Comparison of ENCODE assay signal across 31 mouse cellular contexts in genomic region chrX:95852806-95853205, GRCm38 (mm10).
DNase-seq lines count a peak whose midpoint lies in the region; ATAC-seq and TF ChIP-seq lines count a peak whose summit lies in the region.
"Had no signal": no experiment of that assay in that cellular context is flagged by ENCODE, and none has a peak within 500 bp of the region (broad histone marks: within the 10 kb centered on the region; RNA-seq: fewer than 3 reads in every experiment).

No protein-coding gene starts in this region.

- no peak overlapping the region for H3K4me3 ChIP-seq in forebrain, embryonic 11.5 days (ENCODE audit: low read depth, low read length)
- H3K4me3 ChIP-seq in forebrain, embryonic 14.5 days (ENCODE audit: low read depth, low read length), result no peak overlapping the region
- no peak overlapping the region for H3K4me3 ChIP-seq in lung, postnatal 0 days (ENCODE audit: low read depth, low read length)
- H3K4me3 ChIP-seq: embryonic facial prominence, embryonic 12.5 days; intestine, embryonic 15.5 days; liver, embryonic 15.5 days; lung, embryonic 15.5 days; myocyte; neural tube, embryonic 13.5 days had no signal

- H3K9me3 ChIP-seq in forebrain, embryonic 11.5 days (ENCODE audit: control insufficient read depth, low read length), result no peaks in the 10 kb centered on the region
- H3K9me3 ChIP-seq in forebrain, embryonic 14.5 days (replicated peaks; ENCODE audit: control insufficient read depth, low read length), result no peaks in the 10 kb centered on the region
- no peaks in the 10 kb centered on the region for H3K9me3 ChIP-seq in lung, postnatal 0 days (ENCODE audit: low read length)
- H3K9me3 ChIP-seq: embryonic facial prominence, embryonic 12.5 days; intestine, embryonic 15.5 days; liver, embryonic 15.5 days; lung, embryonic 15.5 days; neural tube, embryonic 13.5 days had no signal

- ATAC-seq in forebrain, embryonic 11.5 days (replicated peaks; ENCODE audit: low FRiP score), result no peak
- no peak for ATAC-seq in forebrain, embryonic 14.5 days
- no peak for ATAC-seq in lung, postnatal 0 days
- ATAC-seq: forebrain, postnatal 0 days; hindbrain, embryonic 16.5 days; intestine, embryonic 15.5 days; midbrain, embryonic 16.5 days; Patski had no signal

- H3K36me3 ChIP-seq in forebrain, embryonic 11.5 days (ENCODE audit: control insufficient read depth, insufficient read depth, low read length), result no peaks in the 10 kb centered on the region
- H3K36me3 ChIP-seq in forebrain, embryonic 14.5 days (ENCODE audit: control insufficient read depth, insufficient read depth, low read length), result no peaks in the 10 kb centered on the region
- no peaks in the 10 kb centered on the region for H3K36me3 ChIP-seq in lung, postnatal 0 days (ENCODE audit: insufficient read depth, low read length)
- H3K36me3 ChIP-seq: embryonic facial prominence, embryonic 12.5 days; intestine, embryonic 15.5 days; liver, embryonic 15.5 days; lung, embryonic 15.5 days; neural tube, embryonic 13.5 days had no signal

- peak; percentile 46 for DNase-seq in forebrain, embryonic 11.5 days (ENCODE audit: low spot score)
- DNase-seq in forebrain, embryonic 14.5 days (ENCODE audit: low spot score), result no peak
- DNase-seq in CD4-positive helper T cell, adult 2 months (ENCODE audit: low read depth, low spot score), result peak; percentile 13
- peak; percentile 46 for DNase-seq in naive thymus-derived CD4-positive, alpha-beta T cell, adult 2 months (ENCODE audit: low read depth)
- peak; percentile 6 for DNase-seq in thymus, postnatal 25 days
- no peak for DNase-seq in lung, postnatal 0 days (ENCODE audit: low spot score)
- no peak for DNase-seq in urinary bladder, adult 2 months (ENCODE audit: low spot score)
- no peak for DNase-seq in layer of hippocampus, adult 8-10 months (ENCODE audit: low spot score in 2 of 2)
- DNase-seq: adrenal gland, postnatal 14 days; cerebellum, adult 11 months; cerebellum, adult 9-10 months; cerebellum, postnatal 36 days; embryo, embryonic 11 days; forebrain, postnatal 0 days; gastrocnemius, postnatal 10 days; kidney, adult 8-10 months; kidney, postnatal 4 days; layer of hippocampus, postnatal 36 days; lung, postnatal 36 days; spleen, adult 18-20 months had no signal

- WGBS in forebrain, embryonic 11.5 days, result 69% methylated on average over 14 of the region's 14 CpGs
- WGBS in forebrain, embryonic 14.5 days, result 79% methylated on average over 13 of the region's 14 CpGs
- 70% methylated on average over 8 of the region's 14 CpGs for WGBS in lung, postnatal 0 days

- no peak overlapping the region for H3K27ac ChIP-seq in forebrain, embryonic 11.5 days (ENCODE audit: low read depth, low read length)
- H3K27ac ChIP-seq in forebrain, embryonic 14.5 days (ENCODE audit: low read depth, low read length), result no peak overlapping the region
- no peak overlapping the region for H3K27ac ChIP-seq in lung, postnatal 0 days (ENCODE audit: low read length)
- H3K27ac ChIP-seq: embryonic facial prominence, embryonic 12.5 days; intestine, embryonic 15.5 days; kidney, postnatal 0 days; liver, embryonic 15.5 days; lung, embryonic 15.5 days; neural tube, embryonic 13.5 days had no signal

- no peaks in the 10 kb centered on the region for H3K4me1 ChIP-seq in forebrain, embryonic 11.5 days (replicated peaks; ENCODE audit: control insufficient read depth, insufficient read depth, low read length)
- H3K4me1 ChIP-seq in forebrain, embryonic 14.5 days (ENCODE audit: control insufficient read depth, insufficient read depth, low read length), result no peaks in the 10 kb centered on the region
- H3K4me1 ChIP-seq in lung, postnatal 0 days (ENCODE audit: insufficient read depth, low read depth, low read length), result no peaks in the 10 kb centered on the region
- H3K4me1 ChIP-seq: embryonic facial prominence, embryonic 12.5 days; intestine, embryonic 15.5 days; liver, embryonic 15.5 days; lung, embryonic 15.5 days; neural tube, embryonic 13.5 days had no signal

- no peaks in the 10 kb centered on the region for H3K27me3 ChIP-seq in forebrain, embryonic 11.5 days (ENCODE audit: control insufficient read depth, insufficient read depth, low read length)
- no peaks in the 10 kb centered on the region for H3K27me3 ChIP-seq in forebrain, embryonic 14.5 days (replicated peaks; ENCODE audit: control insufficient read depth, insufficient read depth, low read length)
- no peaks in the 10 kb centered on the region for H3K27me3 ChIP-seq in lung, postnatal 0 days (replicated peaks; ENCODE audit: insufficient read depth, low read length)
- H3K27me3 ChIP-seq: embryonic facial prominence, embryonic 12.5 days; intestine, embryonic 15.5 days; liver, embryonic 15.5 days; lung, embryonic 15.5 days; neural tube, embryonic 13.5 days had no signal

- no peak overlapping the region for H3K4me2 ChIP-seq in forebrain, embryonic 11.5 days (ENCODE audit: low read depth, low read length, severe bottlenecking)
- H3K4me2 ChIP-seq in forebrain, embryonic 14.5 days (ENCODE audit: low read length), result no peak overlapping the region
- no peak overlapping the region for H3K4me2 ChIP-seq in lung, postnatal 0 days (replicated peaks; ENCODE audit: low read depth, low read length)
- H3K4me2 ChIP-seq: embryonic facial prominence, embryonic 12.5 days; intestine, embryonic 15.5 days; liver, embryonic 15.5 days; lung, embryonic 15.5 days; midbrain, embryonic 11.5 days; neural tube, embryonic 13.5 days had no signal

- TF ChIP-seq EP300 in lung, postnatal 0 days (IDR thresholded peaks at IDR 0.05), result no peak

- H3K9ac ChIP-seq in forebrain, embryonic 11.5 days (ENCODE audit: low read length), result no peak overlapping the region
- H3K9ac ChIP-seq in forebrain, embryonic 14.5 days (ENCODE audit: low read length), result no peak overlapping the region
- no peak overlapping the region for H3K9ac ChIP-seq in lung, postnatal 0 days (replicated peaks; ENCODE audit: low read depth)
- H3K9ac ChIP-seq: embryonic facial prominence, embryonic 12.5 days; forebrain, postnatal 0 days; intestine, embryonic 15.5 days; liver, embryonic 15.5 days; lung, embryonic 15.5 days; neural tube, embryonic 13.5 days had no signal

- TF ChIP-seq CTCF in lung, postnatal 0 days (IDR thresholded peaks at IDR 0.05), result no peak

Comparison
In these comparisons a context has a peak if more than half of its experiments do, and no peak if none do; other contexts are left out.
1. DNase-seq: peak in forebrain, embryonic 11.5 days (single experiment), CD4-positive helper T cell, adult 2 months (single experiment), naive thymus-derived CD4-positive, alpha-beta T cell, adult 2 months (single experiment) and thymus, postnatal 25 days (single experiment); none in forebrain, embryonic 14.5 days (single experiment), lung, postnatal 0 days (single experiment), urinary bladder, adult 2 months (single experiment) and layer of hippocampus, adult 8-10 months (0 of 2).